16 mouse cellular contexts compared by ENCODE assay signal in genomic region chr6:120773763-120774162, GRCm38 (mm10). TPM values are rescaled to one million over a fixed set of nuclear protein-coding genes. Genes with fewer than 3 reads are reported as not detected.
DNase-seq lines count a peak whose midpoint lies in the region; ATAC-seq and TF ChIP-seq lines count a peak whose summit lies in the region.
"Had no signal": no experiment of that assay in that cellular context is flagged by ENCODE, and none has a peak within 500 bp of the region (broad histone marks: within the 10 kb centered on the region; RNA-seq: fewer than 3 reads in every experiment).

No protein-coding gene starts in this region.

- H3K4me1 ChIP-seq in cortical plate, adult 2 months (ENCODE audit: control insufficient read depth, insufficient read depth, low read length) = no peaks in the 10 kb centered on the region
- peaks cover 25% of the 10 kb centered on the region for H3K4me1 ChIP-seq in forebrain, embryonic 13.5 days
- H3K4me1 ChIP-seq in hindbrain, embryonic 15.5 days (replicated peaks) = peaks cover 16% of the 10 kb centered on the region
- H3K4me1 ChIP-seq in midbrain, postnatal 0 days (ENCODE audit: insufficient read depth, low read length) = peaks cover 4% of the 10 kb centered on the region
- H3K4me1 ChIP-seq: stomach, embryonic 15.5 days had no signal

- peak; percentile 44 for ATAC-seq in forebrain, embryonic 13.5 days
- peak; percentile 42 for ATAC-seq in hindbrain, embryonic 15.5 days (ENCODE audit: low FRiP score, low read depth)
- no peak for ATAC-seq in midbrain, postnatal 0 days (ENCODE audit: low FRiP score)
- ATAC-seq in inflammation-experienced regulatory T-cells, adult 6 months = no peak
- ATAC-seq: intestine, embryonic 16.5 days had no signal

- peak overlapping the region; percentile 2; the same call in 1 of the 2 replicates for H3K4me3 ChIP-seq in cortical plate, adult 2 months (ENCODE audit: insufficient read depth, low read length)
- no peak overlapping the region for H3K4me3 ChIP-seq in forebrain, embryonic 13.5 days
- no peak overlapping the region for H3K4me3 ChIP-seq in hindbrain, embryonic 15.5 days
- no peak overlapping the region for H3K4me3 ChIP-seq in midbrain, postnatal 0 days (ENCODE audit: low read depth, low read length)
- H3K4me3 ChIP-seq: heart, embryonic 15.5 days; myocyte; stomach, embryonic 15.5 days had no signal

- H3K9ac ChIP-seq in forebrain, embryonic 13.5 days = peak overlapping the region; percentile 9; the same call in 1 of the 2 replicates
- no peak overlapping the region for H3K9ac ChIP-seq in hindbrain, embryonic 15.5 days
- no peak overlapping the region for H3K9ac ChIP-seq in midbrain, postnatal 0 days (replicated peaks; ENCODE audit: low read length, poor library complexity, severe bottlenecking)
- H3K9ac ChIP-seq: heart, embryonic 15.5 days; stomach, embryonic 15.5 days had no signal

- no peak for TF ChIP-seq CTCF in cortical plate, adult 2 months (IDR thresholded peaks at IDR 0.05; ENCODE audit: extremely low read depth, insufficient read depth, low read length)
- TF ChIP-seq CTCF in midbrain, postnatal 0 days (IDR thresholded peaks at IDR 0.05) = no peak

- peak overlapping the region; percentile 12; the same call in 1 of the 2 replicates for H3K27ac ChIP-seq in cortical plate, adult 2 months (ENCODE audit: insufficient read depth, low read length)
- peak overlapping the region; percentile 84 for H3K27ac ChIP-seq in forebrain, embryonic 13.5 days
- peak overlapping the region; percentile 72 for H3K27ac ChIP-seq in hindbrain, embryonic 15.5 days (replicated peaks)
- H3K27ac ChIP-seq in midbrain, postnatal 0 days (ENCODE audit: low read depth, low read length) = peak overlapping the region; percentile 70
- H3K27ac ChIP-seq: heart, embryonic 15.5 days; kidney, postnatal 0 days; stomach, embryonic 15.5 days had no signal

- no peak for TF ChIP-seq POLR2A in cortical plate, adult 2 months (IDR thresholded peaks at IDR 0.05; ENCODE audit: extremely low read depth, insufficient read depth, low read length)

- H3K27me3 ChIP-seq in forebrain, embryonic 13.5 days = no peaks in the 10 kb centered on the region
- H3K27me3 ChIP-seq in hindbrain, embryonic 15.5 days = no peaks in the 10 kb centered on the region
- H3K27me3 ChIP-seq in midbrain, postnatal 0 days (ENCODE audit: insufficient read depth, low read length) = no peaks in the 10 kb centered on the region
- H3K27me3 ChIP-seq: heart, embryonic 15.5 days; stomach, embryonic 15.5 days had no signal

- DNase-seq in midbrain, postnatal 0 days (ENCODE audit: low spot score) = peak; percentile 27
- DNase-seq in thymus, postnatal 10 days (ENCODE audit: low spot score in 2 of 2) = no peak
- no peak for DNase-seq in right cerebral cortex, postnatal 25 days
- DNase-seq: adrenal gland, postnatal 10 days; thymus, postnatal 36 days had no signal

- WGBS in forebrain, embryonic 13.5 days = 56% methylated on average over 6 of the region's 6 CpGs
- 43% methylated on average over 6 of the region's 6 CpGs for WGBS in hindbrain, embryonic 15.5 days
- WGBS in midbrain, postnatal 0 days = 30% methylated on average over 6 of the region's 6 CpGs

- no peak overlapping the region for H3K4me2 ChIP-seq in forebrain, embryonic 13.5 days
- peak overlapping the region; percentile 29 for H3K4me2 ChIP-seq in hindbrain, embryonic 15.5 days
- peak overlapping the region; percentile 3; the same call in 1 of the 2 replicates for H3K4me2 ChIP-seq in midbrain, postnatal 0 days (ENCODE audit: low read depth, low read length, poor library complexity, severe bottlenecking)
- H3K4me2 ChIP-seq: heart, embryonic 15.5 days; stomach, embryonic 15.5 days had no signal

- 0 out of 2 replicates have a peak, but pooled peaks cover 3% of the 10 kb centered on the region for H3K36me3 ChIP-seq in forebrain, embryonic 13.5 days (ENCODE audit: poor library complexity, severe bottlenecking)
- H3K36me3 ChIP-seq in hindbrain, embryonic 15.5 days = no peaks in the 10 kb centered on the region
- no peaks in the 10 kb centered on the region for H3K36me3 ChIP-seq in midbrain, postnatal 0 days (ENCODE audit: insufficient read depth, low read length)
- H3K36me3 ChIP-seq: heart, embryonic 15.5 days; stomach, embryonic 15.5 days had no signal

- no peaks in the 10 kb centered on the region for H3K9me3 ChIP-seq in forebrain, embryonic 13.5 days (replicated peaks)
- no peaks in the 10 kb centered on the region for H3K9me3 ChIP-seq in hindbrain, embryonic 15.5 days
- H3K9me3 ChIP-seq in midbrain, postnatal 0 days (ENCODE audit: low read length) = no peaks in the 10 kb centered on the region
- H3K9me3 ChIP-seq: G1E; heart, embryonic 15.5 days; stomach, embryonic 15.5 days had no signal

RNA-seq across cellular contexts. Expression of gene Slc25a18, which starts 0.4 kb away (rescaled TPM):
- 124 and 139 TPM in 2 replicates for polyA plus RNA-seq in cortical plate, adult 2 months (2012; rRNA removed)
- polyA plus RNA-seq in forebrain, embryonic 13.5 days (2015; fragmentation: Nextera tagmentation; extraction: Ambion mirVana) = 0.83 and 0.86 TPM in 2 replicates
- polyA plus RNA-seq in hindbrain, embryonic 15.5 days (2015; fragmentation: Nextera tagmentation; extraction: Ambion mirVana) = 19.0 and 22.1 TPM in 2 replicates
- total RNA-seq in midbrain, postnatal 0 days (2014; rRNA removed) = 51.6 and 73.9 TPM in 2 replicates
- polyA plus RNA-seq in midbrain, postnatal 0 days (2015; fragmentation: Nextera tagmentation; extraction: Ambion mirVana) = 35.8 and 42.9 TPM in 2 replicates
- under 1 TPM in 2 of 3 experiments, not detected in 1; 0.36 to 0.47 TPM for polyA plus RNA-seq in inflammation-experienced regulatory T-cells, adult 6 months (2017; shearing (Covaris generic))
- total RNA-seq: granulocyte monocyte progenitor cell, adult 5-6 weeks had no signal
- polyA plus RNA-seq: G1E; intestine, embryonic 16.5 days; kidney, postnatal 0 days had no signal

RNA-seq across cellular contexts. Expression of gene Atp6v1e1, which starts 48.8 kb away (rescaled TPM):
- polyA plus RNA-seq in cortical plate, adult 2 months (2012; rRNA removed) = 596 and 605 TPM in 2 replicates
- 189 and 196 TPM in 2 replicates for polyA plus RNA-seq in forebrain, embryonic 13.5 days (2015; fragmentation: Nextera tagmentation; extraction: Ambion mirVana)
- 280 and 286 TPM in 2 replicates for polyA plus RNA-seq in hindbrain, embryonic 15.5 days (2015; fragmentation: Nextera tagmentation; extraction: Ambion mirVana)
- total RNA-seq in midbrain, postnatal 0 days (2014; rRNA removed) = 251 and 264 TPM in 2 replicates
- polyA plus RNA-seq in midbrain, postnatal 0 days (2015; fragmentation: Nextera tagmentation; extraction: Ambion mirVana) = 333 and 346 TPM in 2 replicates
- polyA plus RNA-seq in inflammation-experienced regulatory T-cells, adult 6 months (2017; shearing (Covaris generic)) = 10 to 100 TPM; 78.2 to 86.1 (median 84.1) TPM

Comparison
In these comparisons a context has a peak if more than half of its experiments do, and no peak if none do; other contexts are left out.
1. H3K27ac ChIP-seq: peak in every context shown above with its lines; median percentile 84 in forebrain, embryonic 13.5 days; 72 in hindbrain, embryonic 15.5 days; 70 in midbrain, postnatal 0 days; 12 in cortical plate, adult 2 months.
2. ATAC-seq: peak in forebrain, embryonic 13.5 days (single experiment) and hindbrain, embryonic 15.5 days (single experiment); none in midbrain, postnatal 0 days (single experiment) and inflammation-experienced regulatory T-cells, adult 6 months (single experiment).
3. RNA of gene Slc25a18, which starts 0.4 kb away (polyA plus RNA-seq): 124 to 139 TPM in cortical plate, adult 2 months, 35.8 to 42.9 TPM in midbrain, postnatal 0 days and 19.0 to 22.1 TPM in hindbrain, embryonic 15.5 days; 0.83 to 0.86 TPM in forebrain, embryonic 13.5 days and 0.36 to 0.47 TPM in inflammation-experienced regulatory T-cells, adult 6 months; every median in the first group is over 10 times any median in the second.